Comparison of ENCODE assay signal across 10 mouse cellular contexts in the genomic region with DNA sequence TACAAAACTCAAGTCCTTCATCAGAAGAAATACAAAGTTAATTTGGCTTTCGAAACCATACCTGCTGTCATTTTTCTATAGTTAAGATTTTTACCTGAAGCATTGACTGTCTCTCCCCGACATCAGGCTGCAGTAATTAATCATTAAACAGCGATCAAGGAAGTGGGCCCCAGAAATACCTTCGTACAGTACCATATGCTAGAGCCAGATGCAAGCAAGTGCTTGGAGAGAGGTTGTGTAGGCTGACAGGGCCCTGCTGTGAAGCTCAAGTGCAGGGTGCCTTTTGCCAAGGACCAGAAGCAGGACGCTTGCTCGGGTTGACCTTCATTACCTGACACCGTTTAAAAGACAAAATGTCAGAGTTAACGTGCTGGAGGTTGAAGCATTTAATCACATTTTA.
"Had no signal": no experiment of that assay in that cellular context is flagged by ENCODE, and none has a peak within 500 bp of the region (broad histone marks: within the 10 kb centered on the region; RNA-seq: fewer than 3 reads in every experiment).

No protein-coding gene starts in this region.

- H3K9ac ChIP-seq: limb, embryonic 15.5 days; liver, embryonic 12.5 days; lung, embryonic 15.5 days; midbrain, embryonic 12.5 days had no signal

- H3K36me3 ChIP-seq: limb, embryonic 15.5 days; liver, embryonic 12.5 days; lung, embryonic 15.5 days; midbrain, embryonic 12.5 days had no signal

- H3K27ac ChIP-seq: left cerebral cortex, adult 2 months; limb, embryonic 15.5 days; liver, embryonic 12.5 days; lung, embryonic 15.5 days; midbrain, embryonic 12.5 days had no signal

- H3K4me3 ChIP-seq: left cerebral cortex, adult 2 months; limb, embryonic 15.5 days; liver, embryonic 12.5 days; lung, embryonic 15.5 days; midbrain, embryonic 12.5 days had no signal

- ATAC-seq: liver, embryonic 12.5 days; midbrain, embryonic 16.5 days had no signal

- H3K27me3 ChIP-seq: limb, embryonic 15.5 days; liver, embryonic 12.5 days; lung, embryonic 15.5 days; midbrain, embryonic 12.5 days had no signal

- H3K4me1 ChIP-seq: limb, embryonic 15.5 days; liver, embryonic 12.5 days; lung, embryonic 15.5 days; midbrain, embryonic 12.5 days had no signal

- H3K4me2 ChIP-seq: limb, embryonic 15.5 days; liver, embryonic 12.5 days; lung, embryonic 15.5 days; midbrain, embryonic 12.5 days had no signal

- DNase-seq: kidney, adult 18-20 months; kidney, postnatal 14 days; right cerebral cortex, postnatal 14 days; thymus, postnatal 4 days had no signal

- H3K9me3 ChIP-seq: limb, embryonic 15.5 days; liver, embryonic 12.5 days; lung, embryonic 15.5 days; midbrain, embryonic 12.5 days had no signal
